23 mouse cellular contexts compared by ENCODE assay signal in genomic region chr5:92854983-92855382, GRCm38 (mm10).
DNase-seq lines count a peak whose midpoint lies in the region; ATAC-seq and TF ChIP-seq lines count a peak whose summit lies in the region.
"Had no signal": no experiment of that assay in that cellular context is flagged by ENCODE, and none has a peak within 500 bp of the region (broad histone marks: within the 10 kb centered on the region; RNA-seq: fewer than 3 reads in every experiment).

No protein-coding gene starts in this region.

- intact Hi-C loops in gastrocnemius, postnatal 14 days (cut with DNase I; ENCODE audit: low total_unique reads): no loop called here

- no peak for DNase-seq in heart, embryonic 10.5 days (ENCODE audit: low spot score)
- DNase-seq in heart, postnatal 4 days: no peak
- no peak for DNase-seq in midbrain, embryonic 10.5 days (ENCODE audit: low spot score)
- DNase-seq in gastrocnemius, postnatal 14 days: peak; percentile 60
- DNase-seq in liver, embryonic 11.5 days (ENCODE audit: low spot score): no peak
- DNase-seq in kidney, adult 2 months: no peak
- DNase-seq: adrenal gland, adult 2 months; cerebellum, adult 8-10 months; kidney, postnatal 14 days; layer of hippocampus, postnatal 36 days had no signal

- no peak overlapping the region for H3K9ac ChIP-seq in midbrain, embryonic 13.5 days (replicated peaks)
- no peak overlapping the region for H3K9ac ChIP-seq in liver, embryonic 11.5 days (ENCODE audit: low read depth, low read length)
- H3K9ac ChIP-seq: heart, embryonic 13.5 days; limb, embryonic 13.5 days; liver, embryonic 14.5 days; neural tube, embryonic 13.5 days; stomach, embryonic 15.5 days had no signal

- H3K27ac ChIP-seq in heart, embryonic 10.5 days: 0 out of 2 replicates have a peak overlapping the region, but pooled peaks have one; percentile 36
- H3K27ac ChIP-seq in midbrain, embryonic 10.5 days (replicated peaks): 0 out of 2 replicates have a peak overlapping the region, but pooled peaks have one; percentile 28
- H3K27ac ChIP-seq in midbrain, embryonic 13.5 days: no peak overlapping the region
- H3K27ac ChIP-seq in liver, embryonic 11.5 days (ENCODE audit: low read depth, low read length): no peak overlapping the region
- H3K27ac ChIP-seq in kidney, adult 2 months (ENCODE audit: insufficient read depth, low read depth, low read length): no peak overlapping the region
- H3K27ac ChIP-seq: embryonic facial prominence, embryonic 10.5 days; heart, embryonic 13.5 days; hindbrain, embryonic 10.5 days; hindbrain, postnatal 0 days; layer of hippocampus, adult 2 months; limb, embryonic 13.5 days; liver, embryonic 14.5 days; macrophage; neural tube, embryonic 13.5 days; stomach, embryonic 15.5 days had no signal

- H3K4me2 ChIP-seq in midbrain, embryonic 13.5 days (replicated peaks): no peak overlapping the region
- H3K4me2 ChIP-seq in liver, embryonic 11.5 days: no peak overlapping the region
- H3K4me2 ChIP-seq: heart, embryonic 13.5 days; limb, embryonic 13.5 days; midbrain, embryonic 11.5 days; neural tube, embryonic 13.5 days; stomach, embryonic 15.5 days had no signal

- H3K36me3 ChIP-seq in heart, embryonic 10.5 days: no peaks in the 10 kb centered on the region
- H3K36me3 ChIP-seq in midbrain, embryonic 10.5 days: no peaks in the 10 kb centered on the region
- H3K36me3 ChIP-seq in midbrain, embryonic 13.5 days: no peaks in the 10 kb centered on the region
- H3K36me3 ChIP-seq in liver, embryonic 11.5 days (ENCODE audit: control insufficient read depth, insufficient read depth, low read length): no peaks in the 10 kb centered on the region
- no peaks in the 10 kb centered on the region for H3K36me3 ChIP-seq in kidney, adult 2 months (ENCODE audit: control insufficient read depth, insufficient read depth, low read length)
- H3K36me3 ChIP-seq: embryonic facial prominence, embryonic 10.5 days; heart, embryonic 13.5 days; hindbrain, embryonic 10.5 days; limb, embryonic 13.5 days; neural tube, embryonic 13.5 days; stomach, embryonic 15.5 days had no signal

- H3K4me3 ChIP-seq in heart, embryonic 10.5 days: no peak overlapping the region
- no peak overlapping the region for H3K4me3 ChIP-seq in midbrain, embryonic 10.5 days
- no peak overlapping the region for H3K4me3 ChIP-seq in midbrain, embryonic 13.5 days (replicated peaks)
- H3K4me3 ChIP-seq in liver, embryonic 11.5 days (ENCODE audit: low read depth, low read length): no peak overlapping the region
- no peak overlapping the region for H3K4me3 ChIP-seq in kidney, adult 2 months (ENCODE audit: insufficient read depth, low read depth, low read length)
- H3K4me3 ChIP-seq: embryonic facial prominence, embryonic 10.5 days; heart, embryonic 13.5 days; hindbrain, embryonic 10.5 days; layer of hippocampus, adult 2 months; limb, embryonic 13.5 days; neural tube, embryonic 13.5 days; stomach, embryonic 15.5 days had no signal

- WGBS in heart, embryonic 10.5 days: 75% methylated on average over 4 of the region's 4 CpGs
- WGBS in midbrain, embryonic 10.5 days: 81% methylated on average over 4 of the region's 4 CpGs
- WGBS in midbrain, embryonic 13.5 days: 84% methylated on average over 4 of the region's 4 CpGs
- 80% methylated on average over 4 of the region's 4 CpGs for WGBS in liver, embryonic 11.5 days
- WGBS in kidney, adult 2 months: 58% methylated on average over 4 of the region's 4 CpGs

- no peak for ATAC-seq in midbrain, embryonic 13.5 days
- no peak for ATAC-seq in liver, embryonic 11.5 days (replicated peaks; ENCODE audit: low FRiP score)
- ATAC-seq: hindbrain, postnatal 0 days; intestine, postnatal 0 days had no signal

- H3K9me3 ChIP-seq in heart, embryonic 10.5 days: no peaks in the 10 kb centered on the region
- no peaks in the 10 kb centered on the region for H3K9me3 ChIP-seq in midbrain, embryonic 10.5 days (replicated peaks)
- H3K9me3 ChIP-seq in midbrain, embryonic 13.5 days: no peaks in the 10 kb centered on the region
- no peaks in the 10 kb centered on the region for H3K9me3 ChIP-seq in liver, embryonic 11.5 days (ENCODE audit: control insufficient read depth, low read length)
- H3K9me3 ChIP-seq: embryonic facial prominence, embryonic 10.5 days; heart, embryonic 13.5 days; hindbrain, embryonic 10.5 days; limb, embryonic 13.5 days; neural tube, embryonic 13.5 days; stomach, embryonic 15.5 days had no signal

- TF ChIP-seq POLR2A in kidney, adult 2 months (IDR thresholded peaks at IDR 0.05; ENCODE audit: low read depth, low read length): no peak

- peaks cover 24% of the 10 kb centered on the region for H3K4me1 ChIP-seq in heart, embryonic 10.5 days
- H3K4me1 ChIP-seq in midbrain, embryonic 10.5 days: peaks cover 13% of the 10 kb centered on the region
- H3K4me1 ChIP-seq in midbrain, embryonic 13.5 days (replicated peaks): peaks cover 10% of the 10 kb centered on the region
- H3K4me1 ChIP-seq in liver, embryonic 11.5 days (replicated peaks; ENCODE audit: control insufficient read depth, insufficient read depth, low read length): no peaks in the 10 kb centered on the region
- H3K4me1 ChIP-seq in kidney, adult 2 months (ENCODE audit: control insufficient read depth, insufficient read depth, low read length): peaks cover 24% of the 10 kb centered on the region
- H3K4me1 ChIP-seq: stomach, embryonic 15.5 days had no signal

- no peaks in the 10 kb centered on the region for H3K27me3 ChIP-seq in heart, embryonic 10.5 days (ENCODE audit: insufficient read depth, poor library complexity, severe bottlenecking)
- H3K27me3 ChIP-seq in midbrain, embryonic 10.5 days (ENCODE audit: low read depth, poor library complexity, severe bottlenecking): no peaks in the 10 kb centered on the region
- H3K27me3 ChIP-seq in midbrain, embryonic 13.5 days: no peaks in the 10 kb centered on the region
- no peaks in the 10 kb centered on the region for H3K27me3 ChIP-seq in liver, embryonic 11.5 days (replicated peaks; ENCODE audit: control insufficient read depth, insufficient read depth, low read length)
- no peaks in the 10 kb centered on the region for H3K27me3 ChIP-seq in kidney, adult 2 months (replicated peaks; ENCODE audit: control insufficient read depth, insufficient read depth, low read length)
- H3K27me3 ChIP-seq: heart, embryonic 13.5 days; limb, embryonic 13.5 days; neural tube, embryonic 13.5 days; stomach, embryonic 15.5 days had no signal

- TF ChIP-seq CTCF in kidney, adult 2 months (conservative IDR thresholded peaks at IDR 0.05; ENCODE audit: insufficient read depth, insufficient read length, low read depth, low read length): no peak

Comparison
In these comparisons a context has a peak if more than half of its experiments do, and no peak if none do; other contexts are left out.
1. H3K27ac ChIP-seq: peak in heart, embryonic 10.5 days (single experiment) and midbrain, embryonic 10.5 days (single experiment); none in midbrain, embryonic 13.5 days (single experiment), liver, embryonic 11.5 days (single experiment) and kidney, adult 2 months (single experiment).